Mouse (Mus musculus) embryonic fibroblast, embryonic 13.5 days (primary cell): ENCODE measurements around the gene Snx25.

Experiments
- CTCF ChIP-seq: IDR thresholded peaks from 2 replicates; pipeline ENCODE4 v1.5.1; 2011; ENCODE audit warnings: mild to moderate bottlenecking, control low read depth, low read length, moderate library complexity, borderline replicate concordance; ENCODE audit not compliant: insufficient read depth
- POLR2A ChIP-seq: IDR thresholded peaks from 2 replicates; pipeline ENCODE4 v1.6.1; 2011; ENCODE audit warnings: low read depth, mild to moderate bottlenecking, control low read depth, low read length, moderate library complexity

DNA sequence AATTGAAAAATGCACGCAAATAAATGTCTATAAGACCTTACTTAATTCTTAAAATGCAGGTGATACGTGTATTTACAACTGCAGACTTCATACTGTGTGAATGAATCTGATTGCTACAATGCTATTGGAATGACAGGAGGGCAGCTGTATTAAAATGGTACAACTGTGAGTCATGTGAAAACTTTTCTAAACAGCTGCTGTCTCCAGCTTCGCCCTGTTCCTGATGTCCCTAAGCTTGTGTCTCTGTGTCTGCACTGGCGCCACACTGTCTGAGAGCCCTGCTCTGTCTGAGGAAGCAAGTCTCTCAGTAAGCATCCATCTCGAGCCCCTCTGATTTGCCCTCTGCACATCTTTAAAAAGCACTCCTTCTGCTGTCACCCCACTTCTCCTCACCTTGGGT, 68.8 kb downstream of the Snx25 start:
- TF ChIP-seq POLR2A = no peak
- TF ChIP-seq CTCF = no peak
